Mouse (Mus musculus): ENCODE data around the gene Olfr633.
"Not testable (repeated sequence)": the region's sequence is repeated elsewhere in the genome, so short reads cannot be mapped to it uniquely, and the experiment has no call there.

Olfr633 gene

DNA sequence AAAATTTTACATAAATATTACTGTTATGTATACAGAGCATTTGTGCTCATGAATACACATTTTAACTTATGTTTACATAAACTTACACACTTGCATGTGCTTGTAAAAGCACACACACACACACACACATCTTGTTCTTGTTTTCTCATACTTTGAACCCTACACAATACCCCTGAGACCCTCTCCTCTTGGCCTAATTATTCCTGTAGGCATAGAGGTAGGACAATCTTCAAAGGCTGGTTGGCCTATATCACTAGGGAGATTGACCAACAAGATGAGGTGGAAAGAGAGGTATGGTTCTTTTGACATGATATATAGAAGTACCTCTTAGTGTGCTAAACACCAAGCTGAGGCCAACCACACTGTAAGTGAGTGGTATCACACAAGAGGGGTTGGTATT is at the start of gene Olfr633:
Gene Olfr633 (plus strand): TSS at position 301 of the 400 bp plus-strand sequence.
- DNase-seq (ENCODE audit: low spot score), result no peak

- DNase-seq (ENCODE audit: low spot score), result no peak
These were observed 41.0 kb upstream of the Olfr633 start, which contains the start of gene Olfr65 for GRCm38 (mm10) chr7:103903187-103903586. TSS of gene Olfr65 (plus strand) at chr7:103903487.

DNA sequence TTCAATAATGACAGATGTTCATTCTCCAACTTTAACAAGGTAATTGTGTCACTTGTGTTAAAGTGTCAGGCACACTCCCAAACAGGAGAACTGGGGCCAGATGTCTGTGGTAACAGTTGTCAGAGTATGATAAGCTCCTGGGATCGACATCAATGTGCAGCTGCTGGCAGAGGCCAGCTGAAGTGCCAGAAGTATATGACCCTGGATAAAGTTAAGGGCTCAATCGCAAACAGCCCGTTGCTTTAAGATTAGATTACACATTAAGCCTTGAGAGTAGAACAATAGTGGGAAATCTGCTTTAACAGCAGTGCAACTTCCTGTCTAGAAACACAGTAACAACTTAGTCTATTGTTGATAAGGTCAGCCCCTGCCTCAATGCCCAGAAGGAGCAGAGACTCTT is 34.2 kb upstream of the Olfr633 start:
- no peak for DNase-seq (ENCODE audit: low spot score)

- no peak for DNase-seq (ENCODE audit: low spot score)
These were observed 31.2 kb upstream of the Olfr633 start for GRCm38 (mm10) chr7:103912969-103913511.

DNA sequence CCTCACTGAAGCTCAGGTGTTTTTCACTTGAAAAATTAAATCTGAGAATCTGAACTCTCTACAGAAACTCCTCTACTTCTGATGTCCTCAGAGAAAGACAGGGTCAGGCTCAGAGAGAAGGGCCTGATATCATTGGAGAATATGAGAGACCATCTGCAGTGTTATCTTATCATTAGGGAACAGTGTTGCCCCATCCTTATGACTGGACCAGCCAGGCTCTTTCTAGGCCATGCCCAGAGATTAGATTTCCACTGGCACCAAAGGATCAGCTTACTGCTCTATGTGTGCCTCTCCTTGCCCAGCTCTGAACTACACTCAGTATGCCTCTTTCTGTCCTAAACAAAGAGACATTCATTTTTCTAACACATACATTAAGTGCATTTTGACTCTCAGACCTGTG is 28.9 kb upstream of the Olfr633 start:
- DNase-seq (ENCODE audit: low spot score), result no peak

GRCm38 (mm10) chr7:103928525-103928924 is 15.7 kb upstream of the Olfr633 start, which contains the start of gene Olfr631:
TSS of gene Olfr631 (plus strand) at chr7:103928825.
- DNase-seq (ENCODE audit: low spot score), result no peak

- DNase-seq (ENCODE audit: low spot score), result no peak
These were observed 10.0 kb upstream of the Olfr633 start, which contains the start of gene Olfr632 for GRCm38 (mm10) chr7:103934264-103934663. TSS of gene Olfr632 (plus strand) at chr7:103934347.

DNA sequence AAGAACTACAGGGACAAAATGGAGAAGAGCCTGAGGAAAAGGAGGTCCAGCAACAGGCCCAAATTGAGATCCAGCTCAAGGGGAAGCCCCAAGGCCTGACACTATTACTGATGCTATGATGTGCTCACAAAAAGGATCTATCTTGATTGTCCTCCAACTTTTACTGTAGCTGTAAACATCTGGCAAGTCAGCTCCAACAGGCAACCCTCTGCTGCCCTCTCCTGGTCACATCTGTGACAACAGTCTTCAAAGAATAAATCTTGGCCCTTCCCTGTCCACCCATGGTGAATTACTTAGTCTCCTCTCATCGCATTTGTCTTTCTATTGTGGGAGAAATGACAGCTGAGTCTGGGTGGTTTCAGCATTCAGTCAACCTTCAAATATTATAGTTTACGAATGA is 1.5 kb upstream of the Olfr633 start:
- no peak for DNase-seq (ENCODE audit: low spot score)

DNA sequence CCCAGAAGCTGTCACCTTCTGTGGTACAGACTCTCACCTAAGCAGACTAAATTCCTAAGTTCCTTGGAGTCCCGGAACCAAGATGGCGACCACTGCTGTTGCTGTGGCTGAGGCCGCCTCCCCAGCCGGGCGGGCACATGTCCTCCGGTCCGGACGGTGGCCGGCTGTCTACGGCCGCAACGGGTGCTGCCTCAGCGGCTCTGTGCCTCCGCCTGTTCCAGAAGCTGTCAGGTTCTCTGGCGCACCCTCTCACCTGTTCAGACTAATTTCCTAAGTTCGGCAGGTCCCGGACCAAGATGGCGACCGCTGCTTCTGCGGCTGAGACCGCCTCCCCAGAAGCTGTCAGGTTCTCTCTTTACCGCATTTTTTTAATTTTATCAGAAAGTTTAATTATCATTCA is 22.6 kb downstream of the Olfr633 start:
- DNase-seq (ENCODE audit: low spot score), result not testable (repeated sequence)

DNA sequence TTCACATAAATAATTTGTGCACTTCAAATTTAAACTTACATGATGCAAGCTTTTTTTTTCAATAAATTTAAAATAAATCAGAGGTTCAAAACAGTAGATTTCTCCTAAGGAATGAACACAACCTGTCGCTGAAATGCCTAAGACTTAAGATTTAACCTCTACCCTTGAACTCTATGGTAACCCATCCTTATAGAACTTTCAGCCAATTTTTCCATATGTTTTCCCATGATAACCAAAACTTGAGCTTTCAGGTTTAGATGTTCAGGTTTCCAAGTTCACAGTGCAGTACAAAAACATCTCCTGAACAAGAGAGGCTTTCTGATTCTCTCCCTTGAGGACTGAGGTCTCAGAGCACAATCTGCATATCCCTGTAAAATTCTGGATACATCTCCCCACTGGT is 26.6 kb downstream of the Olfr633 start, which contains the start of gene Olfr635:
Gene Olfr635 (plus strand): TSS at position 301 of the 400 bp plus-strand sequence.
- no peak for DNase-seq (ENCODE audit: low spot score)

DNA sequence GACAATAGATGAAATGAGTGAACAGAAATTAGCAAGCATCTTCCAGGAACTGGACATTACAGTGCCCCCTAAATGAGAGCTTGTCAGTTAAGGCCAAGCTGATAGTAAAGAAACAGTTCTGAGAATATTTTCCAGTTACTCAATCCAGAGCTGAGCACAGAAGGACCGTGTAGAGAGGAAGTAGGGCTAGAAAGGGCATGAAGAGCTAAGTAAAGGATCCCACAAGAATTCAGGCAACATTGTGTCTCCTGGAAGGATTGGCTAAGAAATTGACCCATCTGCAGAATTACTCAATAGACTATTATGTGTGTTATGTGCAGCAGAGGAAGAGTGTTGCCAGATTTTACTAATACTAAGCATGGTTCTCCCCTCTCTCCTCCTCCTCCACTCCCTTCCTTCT is 27.5 kb downstream of the Olfr633 start:
- no peak for DNase-seq (ENCODE audit: low spot score)

DNA sequence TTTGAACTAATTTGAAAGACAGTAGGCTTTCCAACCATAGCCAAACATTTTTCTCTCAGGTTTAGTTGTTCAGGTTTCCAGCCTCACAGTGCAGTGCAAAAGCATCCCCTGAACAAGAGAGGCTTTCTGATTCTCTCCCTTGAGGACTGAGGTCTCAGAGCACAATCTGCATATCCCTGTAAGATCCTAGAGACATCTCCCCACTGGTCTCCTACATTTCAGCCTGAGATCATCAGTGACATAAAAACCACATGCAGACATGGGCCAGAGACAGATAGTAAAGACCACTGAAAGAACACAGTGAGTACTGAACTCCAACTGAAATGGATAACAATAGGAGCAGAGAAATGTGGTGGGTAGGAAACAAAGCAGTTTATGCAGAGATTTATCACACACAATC is 54.2 kb downstream of the Olfr633 start, which contains the start of gene Olfr638:
Gene Olfr638 (plus strand): TSS at position 301 of the 400 bp plus-strand sequence.
- DNase-seq (ENCODE audit: low spot score), result no peak

All from ovary, postnatal 10 days (tissue).